Mouse (Mus musculus) fibroblast of lung, adult 2 months (primary cell): Measurements from ENCODE around the gene Gm10842.
"Not testable (repeated sequence)": the region's sequence is repeated elsewhere in the genome, so short reads cannot be mapped to it uniquely, and the experiment has no call there.

ENCODE experiments used
- DNase-seq: peaks from one replicate; pipeline ENCODE4 v3.0.0-alpha.2; 2011; ENCODE audit warnings: low read depth

Gm10842 gene

DNA sequence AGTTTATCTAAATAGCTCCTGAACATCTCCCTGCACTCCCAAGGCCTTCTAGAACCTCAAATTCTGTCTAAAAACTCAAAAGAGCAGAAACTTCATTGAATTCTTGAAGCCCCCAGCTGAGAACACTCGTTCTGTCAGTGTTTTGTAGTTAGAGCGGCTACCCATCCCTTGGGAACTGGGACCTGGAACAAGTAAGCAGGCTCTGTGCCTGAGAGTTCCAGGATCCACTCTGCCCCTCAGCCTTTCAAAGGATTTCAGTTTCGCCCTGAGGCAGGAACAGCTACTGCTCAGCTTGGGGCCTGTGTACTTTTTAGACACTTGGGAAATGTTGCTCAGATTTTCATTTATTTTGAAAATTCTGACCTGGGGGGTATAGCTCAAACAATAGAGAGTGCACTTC lies at the start of gene Gm10842:
Gene Gm10842, plus strand, starts transcription at position 301 of the 400 bp plus-strand sequence.
- no peak for DNase-seq

DNA sequence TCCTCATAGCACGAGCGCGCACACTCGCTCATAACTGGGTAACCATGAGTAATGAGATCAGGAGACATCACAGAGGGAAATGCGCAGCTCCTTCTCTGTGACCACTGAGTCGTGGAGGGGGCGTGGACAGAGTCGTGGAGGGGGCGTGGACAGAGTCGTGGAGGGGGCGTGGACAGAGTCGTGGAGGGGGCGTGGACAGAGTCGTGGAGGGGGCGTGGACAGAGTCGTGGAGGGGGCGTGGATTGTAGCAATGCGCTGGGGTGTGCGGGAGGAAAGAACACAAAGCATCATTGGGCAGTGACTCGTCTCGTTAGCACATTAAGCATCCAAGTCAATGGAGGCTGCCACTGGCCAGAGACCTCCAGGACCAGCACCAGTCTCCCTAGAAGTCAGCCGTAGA lies 34.2 kb upstream of the Gm10842 start:
- not testable (repeated sequence) for DNase-seq

DNA sequence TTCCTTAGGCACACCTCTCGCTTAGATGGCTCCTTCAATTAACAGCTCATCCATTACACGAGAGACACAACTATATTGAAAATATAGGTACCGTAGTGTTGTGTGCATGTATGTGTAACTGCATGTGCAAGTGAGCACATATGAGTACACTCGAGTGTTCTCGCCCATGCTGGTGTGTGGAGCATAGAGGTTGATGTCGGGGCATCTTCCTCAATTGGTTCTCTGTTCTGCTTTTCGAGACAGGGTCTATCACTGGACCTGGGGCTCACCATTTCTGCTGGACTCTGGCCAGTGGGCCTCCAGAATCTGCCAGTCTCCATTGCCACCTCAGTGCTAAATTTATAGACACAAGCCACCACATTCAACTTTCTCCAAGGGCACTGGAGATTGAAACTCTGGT lies 28.9 kb upstream of the Gm10842 start:
- no peak for DNase-seq

DNA sequence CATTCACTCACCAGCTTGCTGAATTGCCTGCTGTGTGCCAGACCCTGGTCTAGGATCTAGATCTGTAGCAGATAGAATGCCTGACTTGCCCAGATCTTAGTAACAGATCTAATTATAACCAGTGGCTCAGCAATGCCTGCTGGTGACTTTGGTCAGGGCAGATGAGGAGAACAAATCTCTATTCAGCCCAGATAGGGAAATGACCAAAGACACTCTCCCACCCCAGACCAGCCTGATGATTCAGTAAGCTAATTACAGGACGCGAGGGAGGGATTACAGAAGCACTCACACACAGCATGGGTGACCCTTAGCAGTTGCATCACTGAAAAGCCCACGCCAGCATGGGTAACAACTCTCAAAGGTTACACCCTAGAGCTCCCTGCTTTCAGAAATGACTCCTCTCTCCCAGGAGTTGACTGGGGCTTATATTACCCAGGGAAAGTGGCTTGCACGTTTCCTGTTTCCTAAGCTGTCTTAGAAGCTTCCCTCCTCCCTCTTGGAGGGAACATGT lies 26.1 kb upstream of the Gm10842 start:
- DNase-seq: peak; percentile 38

DNA sequence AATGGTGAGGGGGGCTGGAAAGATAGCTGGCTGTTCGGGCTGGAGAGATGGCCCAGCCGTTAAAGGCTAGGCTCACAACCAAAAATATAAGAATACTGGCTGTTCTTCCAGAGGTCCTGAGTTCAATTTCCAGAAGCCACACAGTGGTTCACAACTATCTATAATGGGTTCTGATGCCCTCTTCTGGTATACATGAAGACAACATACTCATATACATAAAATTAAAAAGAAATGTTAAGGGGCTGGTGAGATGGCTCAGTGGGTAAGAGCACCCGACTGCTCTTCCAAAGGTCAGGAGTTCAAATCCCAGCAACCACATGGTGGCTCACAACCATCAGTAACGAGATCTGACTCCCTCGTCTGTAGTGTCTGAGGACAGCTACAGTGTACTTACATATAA lies 24.9 kb upstream of the Gm10842 start:
- not testable (repeated sequence) for DNase-seq

DNA sequence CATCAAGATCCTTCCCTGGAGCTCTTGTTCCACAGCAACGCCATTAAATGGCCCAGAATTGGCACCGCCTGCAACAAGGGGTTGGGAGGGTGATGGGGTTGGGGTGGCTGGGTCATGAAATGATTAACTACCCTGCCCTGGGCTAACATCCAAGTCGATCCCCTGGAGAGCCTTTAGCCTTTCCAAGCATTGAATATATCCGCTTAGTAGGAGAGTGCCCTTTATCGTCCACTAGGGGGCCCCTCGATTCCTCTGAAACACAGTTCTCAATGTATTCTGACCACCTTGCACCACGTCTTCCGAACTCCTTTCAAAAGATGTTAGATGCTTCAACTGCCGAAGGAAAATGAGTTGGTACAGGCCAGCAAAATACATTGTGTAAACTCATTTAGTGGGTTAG lies 22.7 kb upstream of the Gm10842 start:
- DNase-seq: peak; percentile 18

DNA sequence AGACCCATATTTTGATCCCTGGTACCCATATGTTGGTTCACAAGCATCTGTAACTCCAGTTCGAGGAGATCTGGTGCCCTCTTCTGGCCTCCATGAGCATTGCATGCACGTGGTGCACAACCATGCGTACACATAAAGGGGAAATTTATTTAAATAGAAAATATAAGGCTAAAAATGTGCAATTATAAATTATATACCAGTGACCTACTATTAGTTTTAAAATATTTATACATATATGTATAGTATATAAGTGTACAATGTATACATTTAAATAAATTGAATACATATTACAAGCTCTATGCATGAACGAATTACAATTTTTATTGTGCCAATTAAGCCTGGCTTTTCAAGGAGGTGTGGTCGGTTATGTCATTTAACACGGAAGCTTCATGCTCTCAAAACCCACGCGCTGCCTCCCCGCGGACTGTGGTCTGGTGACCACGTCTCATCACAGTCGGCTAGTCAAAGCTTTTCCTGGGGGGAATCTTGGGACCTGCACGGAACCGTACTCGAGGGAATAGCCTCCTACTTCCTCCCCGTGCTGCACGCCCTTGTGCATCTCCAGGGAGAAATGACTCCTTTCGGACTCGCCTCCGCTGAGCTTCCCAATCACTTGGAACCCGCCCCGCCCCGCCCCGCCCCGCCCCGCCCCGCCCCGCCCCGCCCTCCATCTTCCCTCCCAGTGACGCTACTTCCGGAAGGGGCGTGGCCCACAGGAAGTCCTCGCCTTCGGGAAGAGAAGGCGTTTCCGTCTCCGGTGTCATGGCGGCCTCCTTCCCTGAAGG lies 20.8 kb upstream of the Gm10842 start, which contains the start of gene Mettl2:
Gene Mettl2, plus strand, starts transcription at position 691 of the 785 bp plus-strand sequence.
- DNase-seq: peak; percentile 27

DNA sequence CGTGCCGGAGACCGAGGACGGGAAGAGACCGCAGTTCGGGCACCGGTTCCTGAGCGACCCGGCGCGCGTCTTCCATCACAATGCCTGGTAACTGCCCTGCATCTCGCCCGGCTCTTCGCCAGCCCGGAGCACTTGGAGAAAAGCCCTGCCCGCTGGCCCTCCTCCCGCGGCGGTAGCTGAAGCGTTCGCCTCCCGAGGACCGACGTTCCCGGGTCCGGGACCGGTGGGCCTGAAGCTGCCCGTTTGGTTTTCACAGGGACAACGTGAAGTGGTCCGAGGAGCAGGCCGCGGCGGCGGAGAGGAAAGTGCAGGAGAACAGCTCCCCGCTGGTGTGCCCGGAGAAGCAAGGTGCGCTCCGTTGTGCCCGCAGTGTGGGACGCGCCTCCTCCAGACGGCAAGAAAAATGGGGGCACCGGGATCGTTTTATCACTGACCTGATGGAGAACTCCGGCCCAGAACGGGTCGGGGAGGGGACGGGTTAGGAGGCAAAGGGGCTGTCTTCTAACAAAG lies 20.1 kb upstream of the Gm10842 start:
- no peak for DNase-seq

DNA sequence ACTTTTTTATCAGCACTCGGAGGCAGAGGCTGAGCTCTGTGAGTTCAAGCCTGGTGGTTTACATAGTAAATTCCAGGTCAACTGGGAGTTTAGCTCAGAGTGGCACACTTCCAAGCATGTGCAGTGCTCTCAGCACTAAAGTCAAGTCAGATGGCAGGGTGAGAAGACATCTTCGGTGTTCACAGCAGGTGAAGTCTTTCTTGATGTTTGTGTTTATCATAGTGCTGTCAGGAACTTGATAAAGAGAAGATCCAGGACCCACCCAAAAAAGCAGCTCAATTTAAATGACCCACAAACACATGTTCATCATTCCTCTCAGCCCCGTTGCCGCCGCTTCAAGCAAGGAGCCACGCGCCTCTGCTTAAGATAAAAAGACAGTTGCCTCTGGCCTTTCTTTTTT lies 11.0 kb upstream of the Gm10842 start:
- no peak for DNase-seq

DNA sequence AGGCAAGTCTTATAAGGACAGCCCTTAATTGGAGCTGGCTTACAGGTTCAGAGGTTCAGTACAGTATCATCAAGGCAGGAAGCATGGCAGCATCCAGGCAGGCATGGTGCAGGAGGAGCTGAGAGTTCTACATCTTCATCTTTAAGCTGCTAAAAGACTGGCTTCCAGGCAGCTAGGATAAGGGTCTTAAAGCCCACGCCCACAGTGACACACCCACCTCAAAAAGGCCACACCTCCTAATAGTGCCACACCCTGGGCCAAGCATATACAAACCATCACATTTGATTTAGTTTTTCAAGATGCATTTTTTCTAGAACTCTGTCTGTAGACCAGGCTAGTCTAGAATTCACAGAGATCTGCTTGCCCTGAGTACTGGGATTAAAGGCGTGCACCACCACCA lies 9.4 kb upstream of the Gm10842 start:
- not testable (repeated sequence) for DNase-seq

DNA sequence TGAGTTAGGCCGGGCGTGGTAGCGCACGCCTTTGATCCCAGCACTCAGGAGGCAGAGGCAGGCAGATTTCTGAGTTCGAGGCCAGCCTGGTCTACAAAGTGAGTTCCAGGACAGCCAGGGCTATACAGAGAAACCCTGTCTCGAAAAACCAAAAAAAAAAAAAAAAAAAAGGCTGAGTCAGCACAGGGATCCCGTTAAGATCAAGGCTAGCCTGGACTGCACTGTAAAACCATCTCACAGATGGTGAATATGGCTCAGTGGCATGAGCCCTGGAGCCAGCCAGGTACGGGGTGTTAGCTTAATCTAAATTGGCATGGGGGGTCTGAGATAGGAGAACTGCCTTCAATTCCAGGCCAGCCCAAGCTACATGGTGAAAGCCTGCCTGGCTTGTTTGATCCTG lies 6.2 kb upstream of the Gm10842 start:
- not testable (repeated sequence) for DNase-seq

DNA sequence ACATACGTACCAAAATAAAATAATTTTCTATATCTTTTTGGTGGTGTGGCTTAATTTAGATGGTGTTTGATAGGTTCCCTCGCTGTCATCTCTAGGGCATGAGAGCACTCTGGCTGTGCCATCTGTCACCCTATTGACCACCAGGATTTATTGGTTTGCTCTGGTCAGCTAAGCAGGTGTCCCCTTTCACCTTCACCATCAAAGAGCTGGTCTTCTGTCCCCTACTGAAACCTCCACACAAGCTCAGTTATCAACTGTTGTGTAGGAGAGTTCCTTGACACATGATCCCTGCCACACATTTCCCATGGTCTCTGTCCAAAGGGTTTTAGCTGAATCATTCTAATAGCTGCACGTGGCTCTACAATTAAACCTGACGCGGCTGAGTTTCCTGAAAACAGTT lies 5.6 kb upstream of the Gm10842 start:
- DNase-seq: no peak

DNA sequence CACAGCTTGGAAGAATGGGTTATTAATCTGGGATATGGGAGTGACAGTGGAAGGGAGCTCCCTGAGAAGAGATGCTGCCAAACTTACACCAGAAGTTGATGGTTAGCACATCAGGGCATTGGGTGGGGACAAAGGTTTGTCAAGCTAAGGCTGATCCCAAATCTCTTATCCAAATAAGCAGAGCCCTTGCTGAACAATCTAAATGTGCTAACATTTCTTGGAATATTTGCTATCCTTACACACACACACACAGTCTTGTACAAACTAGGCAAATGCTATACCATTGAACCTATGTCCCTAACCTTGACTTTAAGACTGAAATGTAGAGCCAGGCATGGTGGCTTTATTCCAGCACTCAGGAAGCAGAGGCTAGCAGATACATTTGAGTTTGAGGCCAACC lies 3.1 kb upstream of the Gm10842 start:
- DNase-seq: no peak

DNA sequence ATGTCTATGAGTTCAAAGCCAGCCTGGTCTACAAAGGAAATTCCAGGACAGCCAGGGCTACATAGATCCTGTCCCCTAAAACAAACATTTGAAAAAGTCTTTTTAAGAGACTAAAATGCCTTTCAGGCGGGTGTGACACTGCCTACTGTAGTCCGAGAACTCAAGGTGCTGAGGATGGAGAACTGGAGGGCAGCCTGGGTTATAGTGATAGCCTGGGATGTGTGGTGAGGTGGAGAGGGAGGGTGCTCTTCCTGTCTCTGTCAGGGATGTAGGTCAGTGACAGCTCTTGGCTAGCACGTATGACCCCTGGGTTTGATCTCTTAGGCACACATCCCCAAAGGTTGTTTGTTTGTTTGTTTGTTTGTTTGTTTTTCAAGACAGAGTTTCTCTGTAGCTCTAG lies 2.6 kb upstream of the Gm10842 start:
- DNase-seq: no peak

DNA sequence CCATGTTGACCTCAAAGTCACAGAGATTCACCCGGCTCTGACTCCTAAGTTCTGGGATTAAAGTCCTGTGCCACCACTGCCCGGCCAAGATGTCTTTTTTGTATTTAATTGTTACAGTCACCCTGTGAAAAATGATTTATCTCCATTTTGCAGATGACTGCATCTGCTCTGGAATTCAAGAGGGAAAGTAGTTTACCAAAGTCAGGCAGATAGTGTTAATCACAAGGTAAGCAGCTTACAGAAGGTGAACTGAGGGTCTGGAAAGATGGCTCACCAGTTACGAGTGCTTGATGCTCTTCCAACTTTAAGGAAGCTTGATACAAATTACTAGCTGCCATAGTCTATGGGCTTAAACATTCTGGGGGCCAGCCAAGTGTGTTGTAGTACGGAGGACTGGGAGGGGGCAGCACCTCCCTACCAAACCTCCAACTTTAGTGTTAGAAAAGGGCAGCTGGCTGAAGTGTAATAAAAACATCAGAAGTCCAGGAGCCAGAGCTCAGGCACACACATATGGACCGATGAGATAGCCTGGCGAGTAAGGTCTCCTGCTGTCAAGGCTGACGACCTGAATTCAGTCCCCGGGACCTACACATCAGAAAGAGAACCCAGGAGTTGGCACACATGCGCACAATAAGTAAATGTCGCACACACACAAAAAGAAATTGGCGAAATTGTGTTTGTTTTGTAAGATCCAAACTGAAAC lies 2.0 kb upstream of the Gm10842 start:
- no peak for DNase-seq

DNA sequence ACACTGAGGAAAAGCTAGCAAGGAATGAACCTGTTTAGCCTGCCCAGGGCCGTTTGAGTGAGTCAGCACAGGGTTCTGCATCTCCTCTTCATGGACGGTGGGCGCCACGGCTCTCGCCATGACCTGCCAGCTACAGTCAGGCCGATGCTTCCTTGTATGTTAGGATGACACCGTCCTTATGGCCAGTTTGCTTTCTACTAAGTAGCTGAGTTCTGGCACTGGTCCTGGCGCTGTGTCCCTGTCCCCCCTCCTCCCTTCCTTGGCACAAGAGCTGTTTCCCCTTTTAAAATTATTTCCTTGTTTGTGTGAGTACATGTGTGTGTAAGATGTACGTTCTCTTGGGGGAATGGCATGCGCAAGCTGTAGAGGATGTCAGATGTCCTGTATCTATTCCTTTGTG lies 1.5 kb upstream of the Gm10842 start:
- no peak for DNase-seq

DNA sequence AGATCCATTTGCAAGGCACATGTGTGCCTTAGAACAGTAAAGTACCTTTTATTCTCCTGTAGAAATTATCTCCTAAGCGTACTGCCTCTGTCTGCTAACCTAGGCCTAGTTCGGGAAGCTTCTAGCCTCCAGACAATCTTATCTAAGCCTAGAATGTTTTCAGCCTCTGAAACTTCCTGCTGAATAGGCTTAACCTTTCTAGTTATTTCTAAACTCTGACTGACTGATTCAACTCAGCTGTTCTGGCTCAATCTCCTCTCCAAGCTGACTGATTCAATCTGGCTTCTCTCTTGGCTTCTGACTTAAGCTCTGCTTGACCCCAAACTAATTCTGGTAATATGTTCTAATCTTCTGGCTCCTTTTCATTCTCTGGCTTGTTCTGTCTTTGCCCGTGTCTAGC lies 2.7 kb downstream of the Gm10842 start:
- no peak for DNase-seq

DNA sequence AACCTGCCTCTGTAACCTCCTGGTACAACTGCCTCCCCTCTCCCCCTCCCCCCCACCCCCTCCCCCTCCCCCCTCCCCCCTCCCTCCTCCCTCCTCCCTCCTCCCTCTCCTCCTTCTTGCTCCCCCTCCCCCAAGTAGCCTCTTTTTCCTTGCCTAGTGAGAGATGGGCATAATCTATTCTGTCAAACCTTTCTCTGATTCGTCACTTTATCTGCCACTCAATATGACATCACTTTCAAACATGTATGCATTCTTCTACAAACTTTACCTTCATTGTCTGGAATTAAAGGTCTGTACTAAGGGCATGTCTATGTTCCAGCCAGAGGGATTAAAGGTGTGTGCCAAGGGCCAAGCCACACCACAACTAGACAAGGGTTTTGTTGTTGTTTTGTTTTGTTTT lies 3.1 kb downstream of the Gm10842 start:
- DNase-seq: no peak

DNA sequence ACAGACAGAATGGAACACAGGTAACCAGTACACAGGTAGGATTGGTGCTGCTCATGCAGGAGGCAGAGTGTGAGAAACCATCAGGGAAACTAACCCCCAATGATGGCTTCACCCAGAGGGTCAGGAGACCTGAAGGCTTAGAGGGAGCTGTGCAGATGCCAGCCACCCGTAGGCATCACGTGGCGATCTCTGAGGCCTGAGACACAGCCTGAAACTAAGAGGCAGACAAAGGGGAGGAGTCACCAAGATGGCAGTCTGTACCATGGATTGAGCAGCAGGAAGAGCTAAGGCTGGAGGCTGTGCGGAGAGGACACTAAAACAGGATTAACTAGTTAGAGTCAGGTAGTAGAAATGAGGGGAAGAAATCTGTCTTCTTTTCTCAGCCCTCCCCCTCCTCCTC lies 4.0 kb downstream of the Gm10842 start:
- no peak for DNase-seq

DNA sequence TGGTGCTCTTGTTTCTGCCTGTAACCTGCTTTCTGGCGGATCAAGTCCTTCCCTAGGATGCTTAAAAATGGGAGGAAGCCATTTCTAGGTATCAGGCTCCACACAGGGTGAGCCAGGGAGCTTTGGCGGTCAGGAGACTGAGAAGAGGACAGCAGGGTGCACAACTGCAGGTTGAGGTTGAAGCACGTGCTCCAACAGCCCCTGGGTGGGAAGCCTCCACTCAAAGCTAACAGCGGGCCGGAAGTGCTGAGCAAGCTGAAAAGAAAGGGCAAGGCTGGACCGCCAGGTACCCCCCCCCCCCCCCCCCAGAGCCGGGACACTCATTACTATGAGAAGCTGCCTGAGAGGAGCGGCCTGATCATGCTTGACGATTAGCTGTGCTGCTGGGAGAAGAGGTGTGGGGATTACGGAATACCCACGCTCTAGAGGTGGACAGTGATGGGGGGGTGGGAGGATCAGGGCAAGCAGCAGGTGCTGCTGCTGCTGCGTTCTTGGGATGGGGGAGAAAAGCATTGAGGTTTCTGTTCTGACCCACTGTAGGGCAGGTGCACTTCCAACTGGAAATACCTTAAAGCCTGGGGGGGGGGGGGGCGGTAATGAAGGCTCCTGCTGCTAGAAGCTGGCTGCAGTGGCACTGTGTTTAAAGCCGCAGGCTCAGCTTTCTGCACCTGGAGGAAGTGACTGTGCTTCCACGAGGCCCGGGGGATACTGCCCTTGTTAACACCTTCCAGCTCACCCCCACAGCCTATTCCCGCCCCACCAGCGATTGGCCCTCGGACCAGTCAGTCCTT lies 4.7 kb downstream of the Gm10842 start:
- no peak for DNase-seq

DNA sequence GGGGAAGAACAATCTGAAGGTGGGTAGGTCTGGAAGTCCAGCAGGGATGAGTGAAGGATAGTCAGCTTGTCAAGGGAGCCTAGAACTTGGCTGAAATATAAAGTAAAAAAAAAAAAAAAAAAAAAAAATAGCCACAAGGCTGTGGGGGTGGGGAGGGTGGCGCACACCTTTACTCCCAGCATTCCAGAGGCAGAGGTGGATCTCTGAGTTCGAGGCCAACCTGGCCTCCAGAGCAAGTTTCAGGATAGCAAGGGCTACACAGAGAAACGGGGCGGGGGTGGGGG lies 5.3 kb downstream of the Gm10842 start:
- no peak for DNase-seq

DNA sequence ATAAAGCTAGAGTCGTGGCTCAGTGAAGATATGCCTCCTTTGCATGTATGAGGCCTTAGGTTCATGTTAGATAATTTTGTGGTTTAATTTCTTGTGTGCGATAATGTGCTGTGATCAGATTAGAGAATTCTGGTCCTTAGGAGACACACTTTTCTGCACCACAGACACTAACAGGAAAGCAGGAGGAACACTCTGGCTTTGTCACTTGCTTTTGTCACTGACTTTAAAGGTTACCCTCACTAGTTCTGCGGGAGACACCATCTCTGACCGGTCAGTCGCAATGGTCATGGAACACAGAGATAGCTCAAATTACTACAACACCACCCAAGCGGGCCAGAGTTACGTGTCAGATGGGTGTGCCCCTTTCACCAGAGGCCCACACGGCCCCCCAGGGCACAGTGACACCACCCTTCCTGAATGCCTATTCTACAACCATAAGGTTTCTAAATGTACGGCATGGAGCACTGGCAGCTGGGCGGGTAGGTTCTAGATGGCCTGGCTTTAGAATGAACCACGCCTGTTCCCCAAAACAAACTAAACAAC lies 5.7 kb downstream of the Gm10842 start:
- no peak for DNase-seq
